Mouse (Mus musculus): ENCODE results near the gene H2-M3. TPM values are rescaled to one million over a fixed set of nuclear protein-coding genes. Genes with fewer than 3 reads are reported as not detected.

Gene H2-M3
- total and polyA plus RNA-seq, 3 experiments, result not detected

GRCm38 (mm10) chr17:37250544-37250943, 19.5 kb upstream of the H2-M3 start:
- Histone ChIP-seq H3K4me1 (ENCODE audit: insufficient read depth, low read depth, low read length) (no peaks in the 10 kb centered on the region), H3K27me3 (ENCODE audit: insufficient read depth, low read length) (no peaks in the 10 kb centered on the region), H3K36me3 (replicated peaks) (no peaks in the 10 kb centered on the region), H3K9me3 (replicated peaks) (no peaks in the 10 kb centered on the region), H3K4me3 (ENCODE audit: low read depth, low read length) (no peak overlapping the region)
- TF ChIP-seq TAL1 (conservative IDR thresholded peaks at IDR 0.05; ENCODE audit: low read depth, low read length), result no peak
- no peak for TF ChIP-seq GATA1 (IDR thresholded peaks at IDR 0.05; ENCODE audit: borderline replicate concordance, low read length)
- TF ChIP-seq CTCF (IDR thresholded peaks at IDR 0.05; ENCODE audit: low read depth, low read length), result no peak
- no peak for TF ChIP-seq POLR2AphosphoS5 (IDR thresholded peaks at IDR 0.05; ENCODE audit: insufficient replicate concordance, low read depth, low read length)
- TF ChIP-seq GATA2 (IDR thresholded peaks at IDR 0.05; ENCODE audit: borderline replicate concordance, low read depth, low read length), result no peak
- ATAC-seq (ENCODE audit: extremely low read depth, insufficient number of reproducible peaks, low FRiP score, poor library complexity, severe bottlenecking) (no peak), DNase-seq (ENCODE audit: low spot score) (no peak)

GRCm38 (mm10) chr17:37263626-37264025, 6.4 kb upstream of the H2-M3 start, which contains the start of gene Olfr98:
TSS of gene Olfr98 (minus strand) at chr17:37263749.
- no peak for TF ChIP-seq GATA1 (IDR thresholded peaks at IDR 0.05; ENCODE audit: borderline replicate concordance, low read length)
- no peak for TF ChIP-seq GATA2 (IDR thresholded peaks at IDR 0.05; ENCODE audit: borderline replicate concordance, low read depth, low read length)
- TF ChIP-seq POLR2AphosphoS5 (IDR thresholded peaks at IDR 0.05; ENCODE audit: insufficient replicate concordance, low read depth, low read length), result no peak
- TF ChIP-seq TAL1 (conservative IDR thresholded peaks at IDR 0.05; ENCODE audit: low read depth, low read length), result no peak
- no peak for TF ChIP-seq CTCF (IDR thresholded peaks at IDR 0.05; ENCODE audit: low read depth, low read length)
- Histone ChIP-seq H3K36me3 (replicated peaks) (no peaks in the 10 kb centered on the region), H3K4me3 (ENCODE audit: low read depth, low read length) (no peak within 1 kb of the TSS), H3K9me3 (replicated peaks) (no peaks in the 10 kb centered on the region), H3K27me3 (ENCODE audit: insufficient read depth, low read length) (no peaks in the 10 kb centered on the region), H3K4me1 (ENCODE audit: insufficient read depth, low read depth, low read length) (no peaks in the 10 kb centered on the region)
- DNase-seq (ENCODE audit: low spot score) (no peak), ATAC-seq (ENCODE audit: extremely low read depth, insufficient number of reproducible peaks, low FRiP score, poor library complexity, severe bottlenecking) (no peak)

GRCm38 (mm10) chr17:37270702-37271092, 677 bp downstream of the H2-M3 start:
- DNase-seq (ENCODE audit: low spot score) (no peak), ATAC-seq (ENCODE audit: extremely low read depth, insufficient number of reproducible peaks, low FRiP score, poor library complexity, severe bottlenecking) (no peak)
- no peaks in the 10 kb centered on the region for H3K36me3 ChIP-seq (replicated peaks)
- no peak for TF ChIP-seq TAL1 (conservative IDR thresholded peaks at IDR 0.05; ENCODE audit: low read depth, low read length)
- no peak for TF ChIP-seq GATA2 (IDR thresholded peaks at IDR 0.05; ENCODE audit: borderline replicate concordance, low read depth, low read length)
- TF ChIP-seq GATA1 (IDR thresholded peaks at IDR 0.05; ENCODE audit: borderline replicate concordance, low read length), result no peak
- TF ChIP-seq CTCF (IDR thresholded peaks at IDR 0.05; ENCODE audit: low read depth, low read length), result no peak
- no peak for TF ChIP-seq POLR2AphosphoS5 (IDR thresholded peaks at IDR 0.05; ENCODE audit: insufficient replicate concordance, low read depth, low read length)
- H3K4me3 ChIP-seq (ENCODE audit: low read depth, low read length), result no peak overlapping the region
- no peaks in the 10 kb centered on the region for H3K27me3 ChIP-seq (ENCODE audit: insufficient read depth, low read length)
- H3K4me1 ChIP-seq (ENCODE audit: insufficient read depth, low read depth, low read length), result no peaks in the 10 kb centered on the region
- H3K9me3 ChIP-seq (replicated peaks), result peaks cover 12% of the 10 kb centered on the region

- H3K9me3 ChIP-seq (replicated peaks), result peaks cover 4% of the 10 kb centered on the region
- H3K27me3 ChIP-seq (ENCODE audit: insufficient read depth, low read length), result no peaks in the 10 kb centered on the region
- H3K4me1 ChIP-seq (ENCODE audit: insufficient read depth, low read depth, low read length), result no peaks in the 10 kb centered on the region
- ATAC-seq (ENCODE audit: extremely low read depth, insufficient number of reproducible peaks, low FRiP score, poor library complexity, severe bottlenecking) (no peak), DNase-seq (ENCODE audit: low spot score) (no peak)
- no peak overlapping the region for H3K4me3 ChIP-seq (ENCODE audit: low read depth, low read length)
- no peaks in the 10 kb centered on the region for H3K36me3 ChIP-seq (replicated peaks)
- TF ChIP-seq GATA1 (IDR thresholded peaks at IDR 0.05; ENCODE audit: borderline replicate concordance, low read length), result no peak
- TF ChIP-seq TAL1 (conservative IDR thresholded peaks at IDR 0.05; ENCODE audit: low read depth, low read length), result no peak
- no peak for TF ChIP-seq GATA2 (IDR thresholded peaks at IDR 0.05; ENCODE audit: borderline replicate concordance, low read depth, low read length)
- TF ChIP-seq POLR2AphosphoS5 (IDR thresholded peaks at IDR 0.05; ENCODE audit: insufficient replicate concordance, low read depth, low read length), result no peak
- TF ChIP-seq CTCF (IDR thresholded peaks at IDR 0.05; ENCODE audit: low read depth, low read length), result no peak
Observed at GRCm38 (mm10) chr17:37275626-37276248, 5.7 kb downstream of the H2-M3 start.

- no peaks in the 10 kb centered on the region for H3K9me3 ChIP-seq (replicated peaks)
- H3K36me3 ChIP-seq (replicated peaks), result no peaks in the 10 kb centered on the region
- H3K27me3 ChIP-seq (ENCODE audit: insufficient read depth, low read length), result no peaks in the 10 kb centered on the region
- ATAC-seq (ENCODE audit: extremely low read depth, insufficient number of reproducible peaks, low FRiP score, poor library complexity, severe bottlenecking) (no peak), DNase-seq (ENCODE audit: low spot score) (no peak)
- no peak overlapping the region for H3K4me3 ChIP-seq (ENCODE audit: low read depth, low read length)
- H3K4me1 ChIP-seq (ENCODE audit: insufficient read depth, low read depth, low read length), result no peaks in the 10 kb centered on the region
- TF ChIP-seq CTCF (IDR thresholded peaks at IDR 0.05; ENCODE audit: low read depth, low read length) (no peak), TAL1 (conservative IDR thresholded peaks at IDR 0.05; ENCODE audit: low read depth, low read length) (no peak), POLR2AphosphoS5 (IDR thresholded peaks at IDR 0.05; ENCODE audit: insufficient replicate concordance, low read depth, low read length) (no peak)
Observed at GRCm38 (mm10) chr17:37276573-37276972, 6.6 kb downstream of the H2-M3 start.

GRCm38 (mm10) chr17:37280331-37280730, 10.3 kb downstream of the H2-M3 start:
- ATAC-seq (ENCODE audit: extremely low read depth, insufficient number of reproducible peaks, low FRiP score, poor library complexity, severe bottlenecking), result no peak
- H3K9me3 ChIP-seq (replicated peaks), result no peaks in the 10 kb centered on the region
- no peak overlapping the region for H3K4me3 ChIP-seq (ENCODE audit: low read depth, low read length)
- H3K36me3 ChIP-seq (replicated peaks), result no peaks in the 10 kb centered on the region
- H3K4me1 ChIP-seq (ENCODE audit: insufficient read depth, low read depth, low read length), result no peaks in the 10 kb centered on the region
- no peaks in the 10 kb centered on the region for H3K27me3 ChIP-seq (ENCODE audit: insufficient read depth, low read length)
- TF ChIP-seq TAL1 (conservative IDR thresholded peaks at IDR 0.05; ENCODE audit: low read depth, low read length), result no peak
- TF ChIP-seq POLR2AphosphoS5 (IDR thresholded peaks at IDR 0.05; ENCODE audit: insufficient replicate concordance, low read depth, low read length), result no peak
- no peak for TF ChIP-seq GATA1 (IDR thresholded peaks at IDR 0.05; ENCODE audit: borderline replicate concordance, low read length)
- no peak for TF ChIP-seq CTCF (IDR thresholded peaks at IDR 0.05; ENCODE audit: low read depth, low read length)
- TF ChIP-seq GATA2 (IDR thresholded peaks at IDR 0.05; ENCODE audit: borderline replicate concordance, low read depth, low read length), result no peak
- no peak for DNase-seq (ENCODE audit: low spot score)

Data from G1E (cell line).